Mouse (Mus musculus): ENCODE measurements around the gene Ppm1n. TPM values are rescaled to one million over a fixed set of nuclear protein-coding genes. Genes with fewer than 3 reads are reported as not detected.

The Ppm1n gene
- polyA plus RNA-seq, 1 experiment from 2014 or later = 0.14 TPM

GRCm38 (mm10) chr7:19319906-19320305 is 40.0 kb upstream of the Ppm1n start:
- peak; percentile 81 for ATAC-seq
- CTCF ChIA-PET = no interaction called here
- POLR2A ChIA-PET = no interaction called here
- in situ Hi-C loops (cut with MboI; ENCODE audit: low pct_unique_long_range_greater_than_20kb) = no loop called here
- no peaks in the 10 kb centered on the region for H3K27me3 ChIP-seq
- TF ChIP-seq CTCF (IDR thresholded peaks at IDR 0.05) = no peak
- DNase-seq (ENCODE audit: low read depth, low spot score) = no peak

GRCm38 (mm10) chr7:19319458-19319857 is 39.6 kb upstream of the Ppm1n start:
- no peaks in the 10 kb centered on the region for H3K27me3 ChIP-seq
- DNase-seq (ENCODE audit: low read depth, low spot score) = no peak
- in situ Hi-C loops (cut with MboI; ENCODE audit: low pct_unique_long_range_greater_than_20kb) = no loop called here
- peak; percentile 10 for ATAC-seq
- TF ChIP-seq CTCF (IDR thresholded peaks at IDR 0.05) = no peak
- ChIA-PET CTCF (interaction anchor here (2.7 kb wide), 1 partner anchor 24 kb away, joined by 14 read pairs; the partner anchor contains the start of gene Ercc1), POLR2A (no interaction called here)

- DNase-seq (ENCODE audit: low read depth, low spot score) (no peak), ATAC-seq (no peak)
- no peaks in the 10 kb centered on the region for H3K27me3 ChIP-seq
- no peak for TF ChIP-seq CTCF (IDR thresholded peaks at IDR 0.05)
- ChIA-PET POLR2A (no interaction called here), CTCF (interaction anchor here (1.0 to 2.7 kb wide), 2 partner anchors 18 to 25 kb away, joined by 3 to 14 read pairs; partner anchors contain the start of gene Ercc1)
- in situ Hi-C loops (cut with MboI; ENCODE audit: low pct_unique_long_range_greater_than_20kb) = no loop called here
Measured at GRCm38 (mm10) chr7:19318676-19319075, 38.8 kb upstream of the Ppm1n start.

- CTCF ChIA-PET = interaction anchor here (1.0 to 2.7 kb wide), 2 partner anchors 18 to 25 kb away, joined by 3 to 14 read pairs; partner anchors contain the start of gene Ercc1
- no peaks in the 10 kb centered on the region for H3K27me3 ChIP-seq
- POLR2A ChIA-PET = no interaction called here
- no peak for ATAC-seq
- no peak for TF ChIP-seq CTCF (IDR thresholded peaks at IDR 0.05)
- in situ Hi-C loops (cut with MboI; ENCODE audit: low pct_unique_long_range_greater_than_20kb) = no loop called here
- no peak for DNase-seq (ENCODE audit: low read depth, low spot score)
Measured at GRCm38 (mm10) chr7:19318201-19318600, 38.3 kb upstream of the Ppm1n start.

GRCm38 (mm10) chr7:19316451-19317161 is 36.7 kb upstream of the Ppm1n start:
- ChIA-PET POLR2A (interaction anchor here (0.8 kb wide), 1 partner anchor 10 kb away, joined by 3 read pairs; no protein-coding TSS in a partner anchor), CTCF (interaction anchor here (1.0 to 2.7 kb wide), 3 partner anchors 12 to 27 kb away, joined by 3 to 14 read pairs (median 11); partner anchors contain the start of gene Ercc1)
- no peak for DNase-seq (ENCODE audit: low read depth, low spot score)
- no peak for TF ChIP-seq CTCF (IDR thresholded peaks at IDR 0.05)
- peak; percentile 23 for ATAC-seq
- in situ Hi-C loops (cut with MboI; ENCODE audit: low pct_unique_long_range_greater_than_20kb) = no loop called here
- no peaks in the 10 kb centered on the region for H3K27me3 ChIP-seq

GRCm38 (mm10) chr7:19314033-19314432 is 34.2 kb upstream of the Ppm1n start:
- DNase-seq (ENCODE audit: low read depth, low spot score) (no peak), ATAC-seq (no peak)
- in situ Hi-C loops (cut with MboI; ENCODE audit: low pct_unique_long_range_greater_than_20kb) = no loop called here
- CTCF ChIA-PET = interaction anchor here (1.8 kb wide), 1 partner anchor 29 kb away, joined by 4 read pairs; no protein-coding TSS in a partner anchor
- H3K27me3 ChIP-seq = no peaks in the 10 kb centered on the region
- no peak for TF ChIP-seq CTCF (IDR thresholded peaks at IDR 0.05)
- POLR2A ChIA-PET = no interaction called here

- DNase-seq (ENCODE audit: low read depth, low spot score) = no peak
- no peaks in the 10 kb centered on the region for H3K27me3 ChIP-seq
- TF ChIP-seq CTCF (IDR thresholded peaks at IDR 0.05) = no peak
- ChIA-PET CTCF (no interaction called here), POLR2A (no interaction called here)
- in situ Hi-C loops (cut with MboI; ENCODE audit: low pct_unique_long_range_greater_than_20kb) = no loop called here
- ATAC-seq = no peak
Measured at GRCm38 (mm10) chr7:19311991-19312390, 32.1 kb upstream of the Ppm1n start.

GRCm38 (mm10) chr7:19309884-19310641 is 30.2 kb upstream of the Ppm1n start, which contains the start of gene Fosb:
Gene Fosb, minus strand, starts transcription at chr7:19310051.
- peak; percentile 13 for ATAC-seq
- POLR2A ChIA-PET = interaction anchor here (0.8 to 1.2 kb wide), 2 partner anchors 35 to 41 kb away, joined by 3 read pairs; partner anchors contain the start of gene Ercc1
- no peak for TF ChIP-seq CTCF (IDR thresholded peaks at IDR 0.05)
- CTCF ChIA-PET = interaction anchor here (0.8 to 1.9 kb wide), 5 partner anchors 9 to 71 kb away, joined by 3 to 4 read pairs (median 3); partner anchors contain the start of gene Ercc1
- peak; percentile 73 for DNase-seq (ENCODE audit: low read depth, low spot score)
- in situ Hi-C loops (cut with MboI; ENCODE audit: low pct_unique_long_range_greater_than_20kb) = no loop called here
- H3K27me3 ChIP-seq = no peaks in the 10 kb centered on the region

GRCm38 (mm10) chr7:19309278-19309883 is 29.5 kb upstream of the Ppm1n start:
- DNase-seq (ENCODE audit: low read depth, low spot score) = no peak
- no peak for ATAC-seq
- no peaks in the 10 kb centered on the region for H3K27me3 ChIP-seq
- CTCF ChIA-PET = interaction anchor here (0.8 to 1.9 kb wide), 4 partner anchors 8 to 34 kb away, joined by 3 to 5 read pairs (median 4); no protein-coding TSS in a partner anchor
- no peak for TF ChIP-seq CTCF (IDR thresholded peaks at IDR 0.05)
- POLR2A ChIA-PET = interaction anchor here (0.8 to 1.4 kb wide), 5 partner anchors 13 to 40 kb away, joined by 3 to 5 read pairs (median 3); partner anchors contain the start of gene Ercc1
- in situ Hi-C loops (cut with MboI; ENCODE audit: low pct_unique_long_range_greater_than_20kb) = no loop called here

Measured in Patski (cell line).